Mouse (Mus musculus): ENCODE measurements around the gene Acyp2.
"Not testable (repeated sequence)": the region's sequence is repeated elsewhere in the genome, so short reads cannot be mapped to it uniquely, and the experiment has no call there.

Acyp2 gene

DNA sequence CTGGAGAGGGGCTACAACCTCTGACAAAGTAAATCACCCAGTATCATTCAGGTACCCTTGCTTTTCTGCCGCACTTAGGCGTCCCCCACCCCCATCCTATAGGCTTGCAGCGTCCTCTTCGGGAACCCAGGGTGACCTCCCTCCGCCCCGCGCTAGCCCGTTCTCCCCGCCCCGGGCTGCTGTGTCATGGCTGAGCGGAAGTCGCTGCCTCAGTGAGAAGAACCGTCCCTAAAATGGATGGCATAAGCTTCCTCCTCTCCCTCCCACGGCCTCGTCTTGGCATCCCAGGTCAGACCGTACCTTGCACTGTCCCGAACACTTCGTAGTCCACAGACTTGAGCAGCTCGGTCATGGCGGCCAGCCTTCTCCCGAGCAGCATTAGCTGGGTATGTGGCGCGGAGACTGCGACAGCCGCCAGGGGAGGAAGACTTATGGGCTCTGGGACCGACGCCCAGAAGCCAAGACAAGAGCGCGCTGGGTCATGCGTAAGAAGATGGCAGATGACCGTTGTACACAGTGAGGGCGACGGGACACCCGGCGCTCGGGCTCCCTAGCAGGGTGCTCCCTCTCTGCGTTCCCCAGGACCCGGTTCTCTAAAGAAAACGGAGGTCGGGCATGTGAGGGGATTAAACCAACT lies at the start of gene Acyp2:
Acyp2 (minus strand) TSS at position 587 of the 637 bp plus-strand sequence.
- DNase-seq (ENCODE audit: low spot score) = peak; percentile 84

DNA sequence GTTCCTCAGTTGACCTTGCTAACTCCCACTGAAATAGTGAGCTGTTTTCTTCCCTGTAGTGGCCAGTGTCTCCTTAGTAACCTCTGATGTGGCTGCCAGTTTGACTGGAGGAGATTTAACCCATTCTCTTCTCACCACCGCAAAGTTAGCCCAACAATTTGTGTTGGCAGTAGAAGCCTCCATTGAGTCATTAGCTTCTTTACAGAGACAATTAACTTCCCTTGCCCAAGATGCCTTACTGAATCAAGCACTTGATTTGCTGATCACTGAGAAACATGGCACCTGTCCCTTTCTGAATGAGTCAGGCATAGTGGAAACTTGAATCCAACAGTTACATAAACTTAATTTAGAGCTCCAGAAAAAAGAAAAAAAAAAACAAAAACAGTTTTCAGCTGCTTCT lies 40.0 kb upstream of the Acyp2 start:
- no peak for DNase-seq (ENCODE audit: low spot score)

DNA sequence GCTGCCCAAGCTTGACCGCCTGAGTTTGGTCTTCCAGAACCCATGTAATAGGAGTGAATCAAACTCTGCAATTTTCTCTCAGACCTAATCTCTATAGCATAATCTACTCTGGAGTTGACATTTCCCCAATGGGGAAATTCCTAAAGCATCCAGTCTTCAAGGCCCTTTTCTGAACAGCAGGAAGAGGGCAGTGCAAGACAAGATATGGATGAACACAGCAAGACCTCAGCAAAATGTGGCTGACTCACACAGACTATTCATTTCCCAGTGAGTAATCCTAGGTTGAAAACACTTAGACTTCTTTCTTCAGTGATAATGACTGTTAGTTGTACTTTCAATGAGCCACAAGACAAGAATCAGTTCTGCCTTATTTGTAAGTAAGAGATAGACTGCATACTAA lies 26.7 kb upstream of the Acyp2 start:
- DNase-seq (ENCODE audit: low spot score) = peak; percentile 24

DNA sequence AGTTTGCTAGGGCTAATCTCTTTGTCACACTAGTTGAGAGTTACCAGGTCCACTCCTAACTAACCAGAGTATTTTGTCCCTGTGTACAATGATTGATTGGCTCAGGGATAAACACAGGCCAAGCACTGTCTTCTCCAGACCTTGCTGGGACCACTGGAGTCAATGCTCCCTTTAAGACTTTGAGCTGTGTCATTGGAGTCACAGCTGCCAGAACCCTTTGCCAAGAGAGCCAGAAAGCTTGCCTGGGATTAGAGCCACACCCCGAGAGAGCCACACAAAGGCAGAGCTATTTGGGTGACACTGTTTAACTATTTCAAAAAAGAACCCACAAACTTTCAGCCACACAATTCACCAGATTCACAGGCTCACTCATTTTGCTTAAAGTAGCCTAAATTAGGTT lies 23.3 kb upstream of the Acyp2 start:
- DNase-seq (ENCODE audit: low spot score) = no peak

DNA sequence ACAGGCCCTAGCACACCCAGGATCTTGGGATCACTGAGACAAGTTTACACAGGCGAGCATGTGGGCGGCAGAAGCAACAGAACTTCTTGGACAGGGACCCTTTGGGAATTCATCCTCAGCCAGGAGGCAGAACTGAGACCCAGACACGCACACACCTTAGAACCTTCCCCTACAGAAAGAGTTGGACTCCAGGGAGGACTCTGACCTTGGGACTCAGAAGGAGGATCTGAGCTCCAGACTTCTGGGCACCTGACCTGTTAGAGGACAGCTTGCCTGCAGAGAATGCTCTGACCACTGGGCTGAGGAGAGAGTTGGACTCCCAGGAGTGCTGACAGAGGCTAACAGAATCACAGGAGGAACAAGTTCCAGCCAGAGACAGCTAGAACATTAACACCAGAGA lies 13.6 kb upstream of the Acyp2 start:
- no peak for DNase-seq (ENCODE audit: low spot score)

DNA sequence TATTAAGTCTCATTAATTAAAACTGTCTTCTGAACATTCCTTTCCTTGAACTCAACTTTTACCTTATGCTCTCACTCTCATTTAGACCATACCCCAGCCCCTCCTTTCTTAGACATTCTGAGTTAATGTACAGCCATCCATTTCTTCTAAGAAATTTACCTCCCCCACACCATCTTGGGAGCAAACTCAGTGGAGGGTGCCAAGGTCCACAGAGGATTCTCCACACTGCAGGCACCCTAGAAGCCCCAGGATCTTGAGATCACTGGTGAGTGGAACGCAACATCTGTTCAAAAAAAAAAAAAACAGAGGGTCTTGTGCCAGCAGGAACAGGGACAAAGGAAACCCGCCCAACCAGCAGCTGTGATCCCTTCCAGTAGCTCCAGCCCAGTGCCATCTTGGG lies 13.2 kb upstream of the Acyp2 start:
- DNase-seq (ENCODE audit: low spot score) = no peak

DNA sequence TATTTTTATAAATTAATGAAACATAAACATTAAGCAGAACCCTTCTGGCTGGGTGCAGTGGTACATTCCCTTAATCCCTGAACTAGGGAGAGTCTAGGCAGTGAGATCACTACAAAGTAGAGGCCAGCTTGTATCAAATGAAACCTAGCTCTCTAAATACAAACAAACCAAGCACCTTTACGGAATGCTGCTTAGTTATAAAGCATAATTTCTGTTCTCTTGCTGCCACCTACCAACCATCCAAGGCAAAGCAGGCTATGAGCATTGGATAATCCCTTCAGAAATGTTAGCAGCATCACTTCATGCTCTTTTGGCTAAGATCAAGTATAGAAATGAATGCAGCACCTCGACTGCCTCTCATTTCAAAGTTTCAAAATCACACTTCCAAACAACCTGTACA lies 7.7 kb upstream of the Acyp2 start:
- peak; percentile 22 for DNase-seq (ENCODE audit: low spot score)

DNA sequence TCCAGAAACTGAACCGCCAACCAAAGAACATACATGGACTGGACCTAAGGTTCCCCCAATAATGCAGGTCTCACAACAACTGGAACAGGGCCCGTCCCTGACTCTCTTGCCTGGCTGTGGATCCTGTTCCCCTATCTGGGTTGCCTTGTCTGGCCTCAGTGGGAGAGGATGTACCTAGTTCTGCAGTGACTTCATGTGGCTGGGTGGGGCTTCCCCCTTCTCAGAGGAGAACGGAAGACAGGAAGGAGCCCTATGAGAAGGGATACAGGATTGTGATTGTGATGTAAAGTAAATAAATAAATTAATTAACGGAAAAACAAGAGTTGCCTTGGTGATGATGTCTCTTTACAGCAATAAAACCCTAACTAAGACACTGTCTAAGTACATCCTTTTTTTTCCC lies 6.7 kb upstream of the Acyp2 start:
- no peak for DNase-seq (ENCODE audit: low spot score)

DNA sequence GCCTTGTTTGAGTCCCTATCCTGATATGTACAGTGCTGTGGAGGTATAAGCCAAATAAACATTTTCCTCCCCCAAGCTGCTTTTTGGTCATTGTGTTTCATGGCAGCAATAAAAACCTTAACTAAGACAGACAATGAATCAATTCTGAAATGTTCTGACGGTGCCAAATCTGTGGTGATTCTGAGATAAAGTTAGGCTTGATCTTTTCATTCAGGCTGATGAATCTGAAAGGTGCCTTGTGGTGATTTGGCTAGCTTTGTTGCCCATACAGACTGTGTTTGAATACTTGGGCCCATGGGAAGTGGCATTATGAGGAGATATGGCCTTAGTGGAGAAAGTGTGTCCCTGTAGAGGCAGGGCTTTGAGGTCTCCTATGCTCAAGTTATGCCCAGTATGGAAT lies 1.0 kb upstream of the Acyp2 start:
- no peak for DNase-seq (ENCODE audit: low spot score)

DNA sequence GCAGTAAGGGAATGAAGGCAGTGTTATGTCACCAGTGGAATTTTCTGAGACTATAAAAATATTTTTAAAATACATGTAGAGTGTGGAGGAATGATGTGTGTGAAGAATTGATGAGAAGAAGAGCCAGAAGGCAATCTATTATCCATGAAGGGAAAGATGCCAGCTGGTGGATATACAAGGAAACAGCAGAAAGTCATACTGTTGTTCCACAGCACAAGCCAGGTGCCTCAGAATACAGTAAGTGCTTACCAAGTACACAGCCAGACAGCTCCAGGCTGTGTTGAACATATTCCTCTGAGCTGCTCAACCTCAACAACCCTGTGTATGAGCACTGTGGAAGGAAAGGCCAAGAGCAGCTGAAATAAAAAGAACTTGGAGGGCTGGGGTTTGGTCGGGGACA lies 13.7 kb downstream of the Acyp2 start:
- no peak for DNase-seq (ENCODE audit: low spot score)

DNA sequence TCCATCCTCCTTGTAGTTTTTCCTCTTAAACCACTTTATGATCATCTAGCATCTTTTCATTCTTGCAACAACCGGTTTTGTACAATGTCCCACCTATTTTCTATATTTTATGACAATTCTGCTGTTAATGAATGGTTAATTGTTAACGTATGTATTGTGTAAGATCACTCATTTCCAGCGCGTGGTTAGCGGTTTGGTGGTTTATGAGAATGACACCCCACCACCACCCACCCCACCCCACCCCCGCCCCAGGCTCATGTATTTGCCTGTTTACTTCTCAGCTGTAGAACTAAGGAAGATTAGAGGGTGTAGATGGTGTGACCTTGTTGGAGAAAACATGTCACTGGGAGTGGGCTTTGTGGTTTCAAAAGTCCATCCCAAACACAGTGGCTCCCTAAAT lies 18.9 kb downstream of the Acyp2 start:
- no peak for DNase-seq (ENCODE audit: low spot score)

DNA sequence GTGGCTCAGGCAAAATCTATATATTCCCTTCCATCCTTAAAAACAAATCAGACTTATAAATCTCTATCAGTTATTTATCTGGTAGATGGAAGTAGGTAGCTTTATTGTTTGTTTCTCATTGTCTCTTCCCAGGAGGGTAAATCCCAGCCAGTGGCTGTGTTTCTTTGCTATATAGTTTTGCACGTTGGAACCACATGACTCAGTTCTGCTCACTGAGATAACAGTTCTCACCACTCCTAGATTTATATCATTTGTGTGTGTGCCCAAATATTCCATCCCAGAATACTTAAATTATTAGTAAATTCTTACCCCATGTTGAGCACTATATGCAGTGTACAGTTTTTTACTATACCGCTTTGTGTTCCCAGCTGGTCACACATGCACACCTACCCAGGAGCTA lies 26.2 kb downstream of the Acyp2 start:
- no peak for DNase-seq (ENCODE audit: low spot score)

DNA sequence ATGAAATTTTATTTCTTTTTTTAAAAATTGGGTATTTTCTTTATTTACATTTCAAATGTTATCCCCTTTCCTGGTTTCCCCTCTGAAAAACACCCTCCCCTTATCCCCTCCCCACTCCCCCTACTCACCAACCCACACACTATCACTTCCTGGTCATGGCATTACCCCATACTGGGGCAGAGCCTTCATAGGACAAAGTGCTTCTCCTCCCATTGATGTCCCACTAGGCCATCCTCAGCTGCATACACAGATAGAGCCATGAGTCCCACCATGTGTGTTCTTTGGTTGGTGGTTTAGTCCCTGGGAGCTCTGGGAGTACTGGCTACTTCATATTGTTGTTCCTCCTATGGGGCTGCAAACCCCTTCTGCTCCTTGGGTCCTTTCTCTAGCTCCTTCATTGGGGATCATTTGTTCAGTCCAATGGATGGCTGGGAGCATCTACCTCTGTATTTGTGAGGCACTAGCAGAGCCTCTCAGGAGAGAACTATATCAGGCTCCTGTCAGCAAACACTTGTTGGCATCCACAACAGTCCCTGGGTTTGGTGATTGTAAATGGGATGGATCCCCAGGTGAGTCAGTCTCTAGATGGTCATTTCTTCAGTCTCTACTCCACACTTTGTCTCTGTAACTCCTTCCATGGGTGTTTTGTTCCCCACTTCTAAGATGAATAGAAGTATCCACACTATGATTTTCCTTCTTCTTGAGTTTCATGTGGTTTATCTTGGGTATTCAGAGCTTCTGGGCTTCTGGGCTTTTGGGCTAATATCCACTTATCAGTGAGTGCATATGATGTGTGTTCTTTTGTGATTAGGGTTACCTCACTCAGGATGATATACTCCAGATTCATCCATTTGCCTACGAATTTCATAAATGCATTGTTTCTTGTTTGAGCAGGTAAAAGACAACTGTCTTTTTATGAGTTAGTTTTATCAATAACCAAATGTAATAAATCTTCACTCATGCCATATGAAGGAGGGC lies 27.7 kb downstream of the Acyp2 start:
- DNase-seq (ENCODE audit: low spot score) = not testable (repeated sequence)

DNA sequence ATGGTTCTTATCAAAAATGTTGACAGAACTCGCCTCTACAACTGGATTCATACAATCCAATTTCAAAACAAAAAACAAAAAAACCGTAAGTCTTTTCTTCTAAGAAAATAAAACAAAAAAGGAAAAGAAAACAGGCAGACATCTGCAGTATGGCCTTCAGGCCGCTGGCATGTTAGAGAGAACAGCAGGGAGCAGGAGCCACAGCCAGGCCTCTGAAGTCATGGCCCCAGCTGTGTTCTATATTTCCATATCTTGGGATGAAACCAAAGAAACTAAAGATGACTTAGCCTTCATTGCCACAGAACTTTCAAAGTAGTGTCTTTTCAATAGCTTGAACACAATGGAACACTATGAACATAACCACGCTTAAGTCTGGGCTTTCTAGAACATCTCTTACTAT lies 31.2 kb downstream of the Acyp2 start:
- DNase-seq (ENCODE audit: low spot score) = no peak

DNA sequence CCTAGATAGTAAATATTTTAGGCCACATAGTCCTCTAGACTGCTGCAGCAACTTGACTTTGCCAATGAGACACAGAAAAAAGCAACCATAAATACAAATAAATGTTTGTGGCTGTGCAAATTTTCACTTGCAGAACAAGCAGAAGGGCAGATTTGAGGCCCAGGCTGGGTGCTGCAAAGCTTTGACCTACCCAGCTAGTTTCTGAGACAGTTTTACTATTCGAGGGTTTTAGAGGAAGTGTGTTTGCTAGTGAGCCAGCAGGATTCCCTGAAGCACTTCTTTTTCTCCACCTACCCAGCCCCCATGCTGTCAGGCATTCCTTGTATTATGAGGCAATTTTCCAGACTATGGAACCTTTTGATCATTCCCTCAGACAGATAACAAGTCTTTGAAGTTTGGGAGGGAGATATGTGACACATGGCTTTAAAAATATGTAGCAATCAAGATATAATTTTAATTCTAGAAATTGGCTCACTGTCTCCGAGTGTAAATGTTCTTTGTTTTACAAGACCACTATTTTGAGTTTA lies 31.8 kb downstream of the Acyp2 start:
- no peak for DNase-seq (ENCODE audit: low spot score)

DNA sequence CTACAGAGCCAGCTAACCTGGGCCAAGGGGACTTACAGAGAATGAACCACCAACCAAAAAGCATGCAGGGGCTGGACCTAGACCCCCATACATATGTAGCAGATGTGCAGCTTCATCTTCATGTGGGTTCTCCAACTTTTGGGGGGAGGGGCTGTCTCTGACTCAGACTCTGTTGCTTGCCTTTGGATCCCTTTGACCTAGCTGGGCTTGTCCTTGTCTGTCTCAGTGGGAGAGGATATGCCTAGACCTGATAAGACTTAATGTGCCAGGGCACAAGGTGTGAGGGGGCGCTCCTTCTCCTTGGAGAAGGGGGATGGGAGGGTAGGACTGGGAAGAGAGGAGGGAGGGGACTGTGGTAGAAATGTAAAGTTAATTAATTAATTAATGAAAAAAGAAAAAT lies 33.4 kb downstream of the Acyp2 start:
- no peak for DNase-seq (ENCODE audit: low spot score)

DNA sequence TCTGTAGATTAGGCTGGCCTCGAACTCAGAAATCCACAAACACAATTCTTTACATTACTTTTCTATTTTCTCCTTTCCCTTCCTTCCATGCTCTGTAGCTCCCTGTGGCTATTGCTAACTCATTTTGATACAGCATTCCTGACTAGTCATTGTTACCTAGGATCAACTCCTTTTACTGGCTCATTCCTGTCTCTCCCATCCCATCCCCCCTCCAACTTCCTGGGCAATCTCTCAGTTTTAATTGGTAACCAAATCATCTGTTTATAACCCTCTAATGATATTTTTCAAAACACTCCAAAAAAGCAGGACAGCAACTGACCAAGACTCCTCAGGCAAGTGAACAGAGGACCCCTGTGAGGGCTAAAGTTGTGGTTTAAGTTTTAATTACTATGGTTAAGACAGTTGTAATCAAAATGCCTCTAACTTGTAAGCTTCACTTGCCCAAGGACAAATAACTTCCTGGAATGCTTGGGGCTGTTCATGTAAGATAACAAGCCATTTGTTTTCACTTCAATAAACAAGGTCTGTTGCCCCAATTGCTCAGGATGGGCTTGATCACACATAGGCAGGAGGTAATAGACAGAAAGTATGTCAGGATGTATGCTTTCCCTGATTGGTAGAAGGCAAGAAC lies 35.4 kb downstream of the Acyp2 start:
- DNase-seq (ENCODE audit: low spot score) = no peak

DNA sequence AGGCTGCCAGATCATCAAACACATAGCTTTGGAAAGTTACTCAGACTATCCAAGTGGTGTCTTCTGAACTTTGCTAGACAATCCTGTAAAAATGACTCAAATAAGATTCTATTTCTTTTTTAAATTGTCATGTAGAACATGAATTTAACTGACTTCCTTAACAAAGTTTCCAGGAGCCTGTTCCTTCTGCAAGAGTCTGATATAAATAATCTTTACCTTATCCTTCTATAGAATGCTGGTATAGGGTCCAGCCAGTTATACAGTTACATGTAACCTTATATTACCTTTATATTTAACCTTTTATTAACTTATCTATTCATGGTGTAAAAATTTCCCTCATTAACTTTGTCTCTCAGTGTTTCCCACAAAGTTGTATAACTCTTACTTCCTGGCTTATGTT lies 36.7 kb downstream of the Acyp2 start:
- DNase-seq (ENCODE audit: low spot score) = no peak

DNA sequence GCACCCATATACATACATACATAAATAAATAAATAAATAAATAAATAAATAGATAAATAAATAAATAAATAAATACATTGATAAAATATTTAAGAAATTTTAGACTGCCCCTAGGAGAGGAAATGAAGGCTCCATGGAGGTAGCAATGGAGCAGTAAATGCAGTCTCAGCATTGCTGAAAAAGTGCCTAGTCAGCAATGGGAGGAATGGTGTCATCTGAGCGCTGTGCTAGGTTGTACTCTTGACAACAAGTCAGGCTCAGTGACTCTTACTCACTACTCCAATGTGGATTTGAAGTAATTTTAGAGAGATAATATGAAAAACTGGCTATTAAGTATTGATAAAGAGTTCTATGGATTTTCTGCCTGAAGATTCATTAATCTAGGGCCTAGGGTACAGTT lies 40.1 kb downstream of the Acyp2 start:
- no peak for DNase-seq (ENCODE audit: low spot score)

DNA sequence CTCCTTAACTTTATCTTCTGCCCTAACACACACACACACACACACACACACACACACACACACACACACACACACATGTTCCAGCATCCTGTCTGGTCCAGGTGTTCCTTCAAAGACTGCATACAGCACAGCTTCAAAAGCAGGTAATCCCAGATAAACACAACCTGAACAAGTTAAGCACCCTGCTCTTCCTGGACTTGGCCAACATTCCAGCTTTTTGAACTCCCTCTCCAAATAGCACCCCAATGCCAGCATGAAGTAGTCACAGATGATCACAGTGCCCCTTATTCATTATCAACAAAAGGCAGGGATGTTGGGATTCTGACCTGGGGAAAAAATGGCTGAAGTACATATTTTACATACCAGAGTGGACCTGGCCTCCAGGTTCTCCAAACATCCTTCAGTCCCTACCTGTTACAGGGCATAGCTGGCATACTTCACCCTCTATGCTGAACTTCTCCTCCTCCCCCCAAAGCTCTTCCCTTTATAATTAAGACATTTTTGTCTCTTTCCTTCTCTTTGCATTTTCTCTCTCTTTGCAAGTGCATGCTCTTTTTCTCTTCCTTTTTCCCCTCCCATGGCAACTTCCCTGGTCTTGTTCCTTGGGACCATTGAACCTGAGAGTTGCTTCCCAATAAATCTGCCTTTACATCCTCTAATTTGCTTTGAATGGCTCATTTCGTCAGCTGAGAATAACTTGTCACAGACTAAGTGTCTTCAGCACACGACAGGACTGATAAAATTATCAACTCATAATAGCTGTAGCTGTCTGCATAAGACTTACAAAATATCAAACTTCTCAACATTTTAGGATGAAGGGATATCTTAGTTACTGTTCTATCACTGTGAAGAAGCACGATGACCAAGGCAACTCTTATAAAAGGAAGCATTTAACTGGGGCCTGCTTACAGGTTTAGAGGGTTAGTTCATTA lies 41.5 kb downstream of the Acyp2 start:
- DNase-seq (ENCODE audit: low spot score) = no peak

DNA sequence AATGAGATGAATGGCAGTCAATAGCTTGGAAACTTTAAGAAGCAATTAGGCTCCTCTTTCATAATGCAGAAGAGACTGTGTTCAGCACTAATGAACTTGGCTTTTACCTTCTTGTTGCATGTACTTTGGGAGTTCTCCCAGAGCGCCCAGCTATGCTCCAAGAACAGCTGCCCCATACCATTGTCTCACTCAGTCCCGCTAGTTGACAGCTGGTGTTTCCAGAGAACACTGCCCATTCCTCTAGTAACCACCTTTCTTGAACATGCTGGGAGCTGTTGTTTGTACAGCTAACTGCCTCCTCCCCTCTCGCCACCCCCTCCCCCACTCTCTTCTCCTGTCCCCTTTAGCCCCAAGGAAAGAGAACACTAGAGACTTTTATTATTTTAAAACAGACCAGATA lies 52.1 kb downstream of the Acyp2 start:
- DNase-seq (ENCODE audit: low spot score) = no peak

DNA sequence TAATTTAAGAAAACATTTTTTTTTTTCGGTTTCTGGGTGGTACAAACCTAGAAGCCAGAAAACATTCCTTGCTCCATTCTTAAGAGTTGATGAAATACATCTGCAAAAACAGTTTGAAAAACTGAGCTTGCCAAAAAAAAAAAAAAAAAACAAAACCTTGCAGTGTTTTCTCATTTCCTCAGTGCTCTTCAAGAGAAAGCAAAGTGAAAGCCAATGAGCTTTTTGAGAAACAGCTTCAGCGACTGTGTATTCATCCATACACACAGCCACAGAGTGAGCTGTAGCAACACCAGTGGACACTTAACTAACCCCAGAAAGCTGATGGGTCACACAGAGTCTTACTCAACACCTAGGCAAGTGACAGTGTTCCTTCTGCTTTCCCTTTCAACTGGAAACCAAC lies 69.4 kb downstream of the Acyp2 start:
- no peak for DNase-seq (ENCODE audit: low spot score)
